Mouse (Mus musculus): ENCODE measurements around the gene Ier3. TPM values are rescaled to one million over a fixed set of nuclear protein-coding genes. Genes with fewer than 3 reads are reported as not detected.
A peak's percentile ranks its signal among the peaks of the same experiment; 100 is the strongest.

The Ier3 gene
- 33.5 and 40.4 TPM in 2 replicates for polyA plus RNA-seq (2015; fragmentation: Nextera tagmentation; extraction: Ambion mirVana)

- H3K4me1 ChIP-seq (ENCODE audit: insufficient read depth, low read length), result peaks cover 36% of the 10 kb centered on the region
These were observed at the start of gene Ier3 for GRCm38 (mm10) chr17:35821439-35822430. TSS of gene Ier3 (plus strand) at chr17:35821684.

GRCm38 (mm10) chr17:35776811-35777609 lies 44.5 kb upstream of the Ier3 start:
- H3K9me3 ChIP-seq (ENCODE audit: low read length), result no peaks in the 10 kb centered on the region
- H3K9ac ChIP-seq (replicated peaks; ENCODE audit: low read length), result peak overlapping the region; percentile 40
- no peak overlapping the region for H3K4me3 ChIP-seq (ENCODE audit: low read length)
- peaks cover 14% of the 10 kb centered on the region for H3K4me1 ChIP-seq (ENCODE audit: insufficient read depth, low read length)
- ATAC-seq (ENCODE audit: low FRiP score, low TSS enrichment), result peak; percentile 42; the same call in 1 of the 2 replicates
- H3K4me2 ChIP-seq (replicated peaks; ENCODE audit: low read depth, low read length), result 0 out of 2 replicates have a peak overlapping the region, but pooled peaks have one; percentile 1
- H3K27ac ChIP-seq (ENCODE audit: low read length), result peak overlapping the region; percentile 35
- no peaks in the 10 kb centered on the region for H3K27me3 ChIP-seq (ENCODE audit: insufficient read depth, low read length)
- no peaks in the 10 kb centered on the region for H3K36me3 ChIP-seq (ENCODE audit: insufficient read depth, low read length)
- 23% methylated on average over 13 of the region's 13 CpGs for WGBS

More at GRCm38 (mm10) chr17:35821439-35822430, at the start of gene Ier3:
- H3K27ac ChIP-seq (ENCODE audit: low read length), result peak within 1 kb of the TSS; percentile 92
- ATAC-seq (ENCODE audit: low FRiP score, low TSS enrichment), result peak; percentile 41; the same call in 1 of the 2 replicates
- no peaks in the 10 kb centered on the region for H3K9me3 ChIP-seq (ENCODE audit: low read length)
- H3K9ac ChIP-seq (replicated peaks; ENCODE audit: low read length), result peak within 1 kb of the TSS; percentile 87
- WGBS, result under 1% methylated on average over 62 of the region's 62 CpGs
- H3K4me3 ChIP-seq (ENCODE audit: low read length), result peak within 1 kb of the TSS; percentile 79
- 0 out of 2 replicates have a peak, but pooled peaks cover 3% of the 10 kb centered on the region for H3K27me3 ChIP-seq (ENCODE audit: insufficient read depth, low read length)
- peak within 1 kb of the TSS; percentile 94 for H3K4me2 ChIP-seq (replicated peaks; ENCODE audit: low read depth, low read length)
- H3K36me3 ChIP-seq (ENCODE audit: insufficient read depth, low read length), result 0 out of 2 replicates have a peak, but pooled peaks cover 7% of the 10 kb centered on the region

- 68% methylated on average over 6 of the region's 6 CpGs for WGBS
These were observed 42.5 kb upstream of the Ier3 start for GRCm38 (mm10) chr17:35778965-35779364.

GRCm38 (mm10) chr17:35779466-35780205 lies 41.8 kb upstream of the Ier3 start:
- H3K27ac ChIP-seq (ENCODE audit: low read length), result no peak overlapping the region
- WGBS, result 74% methylated on average over 10 of the region's 10 CpGs
- no peak overlapping the region for H3K4me3 ChIP-seq (ENCODE audit: low read length)
- H3K4me2 ChIP-seq (replicated peaks; ENCODE audit: low read depth, low read length), result no peak overlapping the region
- no peaks in the 10 kb centered on the region for H3K36me3 ChIP-seq (ENCODE audit: insufficient read depth, low read length)
- H3K9ac ChIP-seq (replicated peaks; ENCODE audit: low read length), result no peak overlapping the region
- no peaks in the 10 kb centered on the region for H3K9me3 ChIP-seq (ENCODE audit: low read length)
- no peak for ATAC-seq (ENCODE audit: low FRiP score, low TSS enrichment)
- H3K27me3 ChIP-seq (ENCODE audit: insufficient read depth, low read length), result no peaks in the 10 kb centered on the region
- peaks cover 14% of the 10 kb centered on the region for H3K4me1 ChIP-seq (ENCODE audit: insufficient read depth, low read length)

More at GRCm38 (mm10) chr17:35778965-35779364, 42.5 kb upstream of the Ier3 start:
- H3K27me3 ChIP-seq (ENCODE audit: insufficient read depth, low read length), result no peaks in the 10 kb centered on the region
- peak; percentile 51; the same call in 1 of the 2 replicates for ATAC-seq (ENCODE audit: low FRiP score, low TSS enrichment)
- peaks cover 14% of the 10 kb centered on the region for H3K4me1 ChIP-seq (ENCODE audit: insufficient read depth, low read length)
- no peaks in the 10 kb centered on the region for H3K9me3 ChIP-seq (ENCODE audit: low read length)
- H3K36me3 ChIP-seq (ENCODE audit: insufficient read depth, low read length), result no peaks in the 10 kb centered on the region
- no peak overlapping the region for H3K4me2 ChIP-seq (replicated peaks; ENCODE audit: low read depth, low read length)
- H3K27ac ChIP-seq (ENCODE audit: low read length), result no peak overlapping the region
- no peak overlapping the region for H3K4me3 ChIP-seq (ENCODE audit: low read length)
- no peak overlapping the region for H3K9ac ChIP-seq (replicated peaks; ENCODE audit: low read length)

- Histone ChIP-seq H3K27ac (ENCODE audit: low read length) (no peak overlapping the region), H3K4me3 (ENCODE audit: low read length) (no peak overlapping the region), H3K36me3 (ENCODE audit: insufficient read depth, low read length) (no peaks in the 10 kb centered on the region), H3K27me3 (ENCODE audit: insufficient read depth, low read length) (no peaks in the 10 kb centered on the region), H3K9ac (replicated peaks; ENCODE audit: low read length) (no peak overlapping the region), H3K4me1 (ENCODE audit: insufficient read depth, low read length) (peaks cover 14% of the 10 kb centered on the region), H3K4me2 (replicated peaks; ENCODE audit: low read depth, low read length) (no peak overlapping the region), H3K9me3 (ENCODE audit: low read length) (no peaks in the 10 kb centered on the region)
- 95% methylated on average over 7 of the region's 7 CpGs for WGBS
- ATAC-seq (ENCODE audit: low FRiP score, low TSS enrichment), result no peak
These were observed 41.1 kb upstream of the Ier3 start for GRCm38 (mm10) chr17:35780362-35780761.

- no peak for ATAC-seq (ENCODE audit: low FRiP score, low TSS enrichment)
These were observed 39.1 kb upstream of the Ier3 start for GRCm38 (mm10) chr17:35782398-35782797.

GRCm38 (mm10) chr17:35782924-35783323 lies 38.6 kb upstream of the Ier3 start:
- Histone ChIP-seq H3K36me3 (ENCODE audit: insufficient read depth, low read length) (no peaks in the 10 kb centered on the region), H3K9me3 (ENCODE audit: low read length) (no peaks in the 10 kb centered on the region), H3K4me2 (replicated peaks; ENCODE audit: low read depth, low read length) (no peak overlapping the region), H3K27me3 (ENCODE audit: insufficient read depth, low read length) (no peaks in the 10 kb centered on the region), H3K4me1 (ENCODE audit: insufficient read depth, low read length) (no peaks in the 10 kb centered on the region), H3K27ac (ENCODE audit: low read length) (no peak overlapping the region), H3K9ac (replicated peaks; ENCODE audit: low read length) (no peak overlapping the region), H3K4me3 (ENCODE audit: low read length) (no peak overlapping the region)
- WGBS, result 76% methylated on average over 5 of the region's 5 CpGs
- no peak for ATAC-seq (ENCODE audit: low FRiP score, low TSS enrichment)

More at GRCm38 (mm10) chr17:35782398-35782797, 39.1 kb upstream of the Ier3 start:
- no peaks in the 10 kb centered on the region for H3K36me3 ChIP-seq (ENCODE audit: insufficient read depth, low read length)
- no peak overlapping the region for H3K9ac ChIP-seq (replicated peaks; ENCODE audit: low read length)
- no peaks in the 10 kb centered on the region for H3K9me3 ChIP-seq (ENCODE audit: low read length)
- peaks cover 3% of the 10 kb centered on the region for H3K4me1 ChIP-seq (ENCODE audit: insufficient read depth, low read length)
- H3K4me2 ChIP-seq (replicated peaks; ENCODE audit: low read depth, low read length), result no peak overlapping the region
- H3K4me3 ChIP-seq (ENCODE audit: low read length), result no peak overlapping the region
- H3K27me3 ChIP-seq (ENCODE audit: insufficient read depth, low read length), result no peaks in the 10 kb centered on the region
- WGBS, result 86% methylated on average over 2 of the region's 2 CpGs
- H3K27ac ChIP-seq (ENCODE audit: low read length), result no peak overlapping the region

GRCm38 (mm10) chr17:35783944-35784343 lies 37.5 kb upstream of the Ier3 start:
- no peak overlapping the region for H3K4me2 ChIP-seq (replicated peaks; ENCODE audit: low read depth, low read length)
- H3K36me3 ChIP-seq (ENCODE audit: insufficient read depth, low read length), result no peaks in the 10 kb centered on the region
- H3K4me1 ChIP-seq (ENCODE audit: insufficient read depth, low read length), result no peaks in the 10 kb centered on the region
- H3K9ac ChIP-seq (replicated peaks; ENCODE audit: low read length), result no peak overlapping the region
- no peaks in the 10 kb centered on the region for H3K9me3 ChIP-seq (ENCODE audit: low read length)
- H3K27me3 ChIP-seq (ENCODE audit: insufficient read depth, low read length), result no peaks in the 10 kb centered on the region
- H3K4me3 ChIP-seq (ENCODE audit: low read length), result no peak overlapping the region
- 82% methylated on average over 6 of the region's 6 CpGs for WGBS
- H3K27ac ChIP-seq (ENCODE audit: low read length), result no peak overlapping the region
- no peak; the same call in 1 of the 2 replicates for ATAC-seq (ENCODE audit: low FRiP score, low TSS enrichment)

- H3K36me3 ChIP-seq (ENCODE audit: insufficient read depth, low read length), result no peaks in the 10 kb centered on the region
- no peak overlapping the region for H3K4me3 ChIP-seq (ENCODE audit: low read length)
- no peak overlapping the region for H3K27ac ChIP-seq (ENCODE audit: low read length)
- ATAC-seq (ENCODE audit: low FRiP score, low TSS enrichment), result no peak
- 85% methylated on average over 4 of the region's 4 CpGs for whole genome bisulfite sequencing
- H3K4me2 ChIP-seq (replicated peaks; ENCODE audit: low read depth, low read length), result no peak overlapping the region
- H3K27me3 ChIP-seq (ENCODE audit: insufficient read depth, low read length), result no peaks in the 10 kb centered on the region
- no peak overlapping the region for H3K9ac ChIP-seq (replicated peaks; ENCODE audit: low read length)
- no peaks in the 10 kb centered on the region for H3K9me3 ChIP-seq (ENCODE audit: low read length)
- H3K4me1 ChIP-seq (ENCODE audit: insufficient read depth, low read length), result no peaks in the 10 kb centered on the region
These were observed 36.3 kb upstream of the Ier3 start for GRCm38 (mm10) chr17:35785140-35785539.

Measured in kidney, embryonic 16.5 days (tissue).